Mouse (Mus musculus) central nervous system, embryonic 18 days (tissue): Measurements from ENCODE around the gene Tdrd1. TPM values are rescaled to one million over a fixed set of nuclear protein-coding genes. Genes with fewer than 3 reads are reported as not detected.

Experiments
- polyA plus RNA-seq: library from polyadenylated mRNA; depleted of rRNA; stranded (reverse); fragments of >200 nt; gene quantifications from 2 replicates; pipeline ENCODE4 v1.2.3, GENCODE M21; 2012; rRNA removed

The Tdrd1 gene
- 1.7 TPM in 2 replicates for polyA plus RNA-seq

GRCm38 (mm10) chr19:56826047-56826631, at the start of gene Tdrd1:
Gene Tdrd1, plus strand, starts transcription at chr19:56826209.

GRCm38 (mm10) chr19:56821798-56822447, 4.1 kb upstream of the Tdrd1 start, which contains the start of gene Ccdc186:
Gene Ccdc186, minus strand, starts transcription at chr19:56822190.

GRCm38 (mm10) chr19:56873816-56874600, 48.0 kb downstream of the Tdrd1 start, which contains the start of gene Vwa2:
Gene Vwa2, plus strand, starts transcription at chr19:56874249.

Other genes starting within 250 kb of the Tdrd1 start
- 4.5 and 6.2 TPM in 2 replicates for gene Adrb1, start 104.0 kb upstream of the Tdrd1 start, polyA plus RNA-seq
- gene Ccdc186, start 4.0 kb upstream of the Tdrd1 start, polyA plus RNA-seq: 14.8 and 15.7 TPM in 2 replicates
- 0.66 and 0.94 TPM in 2 replicates for gene Vwa2, start 48.0 kb downstream of the Tdrd1 start, polyA plus RNA-seq
- gene Afap1l2, start 182.0 kb downstream of the Tdrd1 start, polyA plus RNA-seq: 8.9 and 9.1 TPM in 2 replicates